Mouse (Mus musculus) adrenal gland, postnatal 36 days (tissue): ENCODE results near the gene Rfx8. TPM values are rescaled to one million over a fixed set of nuclear protein-coding genes. Genes with fewer than 3 reads are reported as not detected.
A peak's percentile ranks its signal among the peaks of the same experiment; 100 is the strongest.
"Not testable (repeated sequence)": the region's sequence is repeated elsewhere in the genome, so short reads cannot be mapped to it uniquely, and the experiment has no call there.

Source experiments
- DNase-seq, 2 experiments: peaks; one replicate each; pipeline ENCODE4 v3.0.0; 2021; ENCODE audit warnings: mixed read lengths in 1 of 2
- total RNA-seq, 2 experiments: library from RNA; stranded (reverse); gene quantifications; 2 replicates each; pipeline ENCODE4 v1.2.3; 2021

The Rfx8 gene
- total RNA-seq, 2 experiments from 2014 or later, result 0.20 TPM; not detected in 1

- no peak for DNase-seq
These were observed 28.8 kb downstream of the Rfx8 start for GRCm38 (mm10) chr1:39691974-39692373.

- DNase-seq, result no peak
These were observed 29.7 kb downstream of the Rfx8 start for GRCm38 (mm10) chr1:39691061-39691460.

GRCm38 (mm10) chr1:39688573-39688972 is 32.2 kb downstream of the Rfx8 start:
- DNase-seq, result no peak

GRCm38 (mm10) chr1:39687279-39687678 is 33.5 kb downstream of the Rfx8 start:
- DNase-seq, result no peak

GRCm38 (mm10) chr1:39685841-39686240 is 35.0 kb downstream of the Rfx8 start:
- DNase-seq, result peak; percentile 76 to 85

- no peak for DNase-seq
These were observed 39.2 kb downstream of the Rfx8 start for GRCm38 (mm10) chr1:39681638-39682037.

- no peak for DNase-seq
These were observed 40.3 kb downstream of the Rfx8 start for GRCm38 (mm10) chr1:39680546-39680945.

GRCm38 (mm10) chr1:39678883-39679282 is 41.9 kb downstream of the Rfx8 start:
- no peak for DNase-seq

- no peak for DNase-seq
These were observed 44.4 kb downstream of the Rfx8 start for GRCm38 (mm10) chr1:39676221-39676876.

- no peak for DNase-seq
These were observed 48.3 kb downstream of the Rfx8 start for GRCm38 (mm10) chr1:39672362-39673105.

GRCm38 (mm10) chr1:39670211-39670935 is 50.4 kb downstream of the Rfx8 start:
- DNase-seq, result no peak

GRCm38 (mm10) chr1:39666751-39667252 is 54.0 kb downstream of the Rfx8 start:
- no peak for DNase-seq

- DNase-seq, result no peak
These were observed 56.7 kb downstream of the Rfx8 start for GRCm38 (mm10) chr1:39664039-39664625.

GRCm38 (mm10) chr1:39663050-39663449 is 57.7 kb downstream of the Rfx8 start:
- no peak for DNase-seq

- peak; percentile 30 to 35 for DNase-seq
These were observed 63.7 kb downstream of the Rfx8 start for GRCm38 (mm10) chr1:39656976-39657529.

GRCm38 (mm10) chr1:39654901-39655300 is 65.9 kb downstream of the Rfx8 start:
- DNase-seq, result not testable (repeated sequence)

GRCm38 (mm10) chr1:39653028-39653427 is 67.8 kb downstream of the Rfx8 start:
- no peak for DNase-seq

GRCm38 (mm10) chr1:39651241-39651548 is 69.6 kb downstream of the Rfx8 start, which contains the start of gene Creg2:
Gene Creg2 (minus strand): TSS chr1:39651474.
- no peak for DNase-seq

GRCm38 (mm10) chr1:39650435-39651240 is 70.2 kb downstream of the Rfx8 start:
- DNase-seq, result peak; percentile 71 to 85

- DNase-seq, result peak in 1 of 2 experiments; percentile 17
These were observed 70.9 kb downstream of the Rfx8 start for GRCm38 (mm10) chr1:39649691-39650434.
